Mouse (Mus musculus) kidney, adult 2 months (tissue): Measurements from ENCODE around the gene Ptpn22.

Experiments used
- CTCF ChIP-seq: fragments of 200-500 bp; conservative IDR thresholded peaks from 2 replicates; pipeline ENCODE4 v1.5.1; 2011; ENCODE audit warnings: low read depth, mild to moderate bottlenecking, control low read depth, low read length, moderate library complexity, mixed read lengths; ENCODE audit not compliant: insufficient read depth, insufficient read length
- POLR2A ChIP-seq: fragments of 200-500 bp; IDR thresholded peaks from one replicate; pipeline ENCODE4 v1.6.1; 2011; ENCODE audit warnings: low read depth, low read length, control low read depth

DNA sequence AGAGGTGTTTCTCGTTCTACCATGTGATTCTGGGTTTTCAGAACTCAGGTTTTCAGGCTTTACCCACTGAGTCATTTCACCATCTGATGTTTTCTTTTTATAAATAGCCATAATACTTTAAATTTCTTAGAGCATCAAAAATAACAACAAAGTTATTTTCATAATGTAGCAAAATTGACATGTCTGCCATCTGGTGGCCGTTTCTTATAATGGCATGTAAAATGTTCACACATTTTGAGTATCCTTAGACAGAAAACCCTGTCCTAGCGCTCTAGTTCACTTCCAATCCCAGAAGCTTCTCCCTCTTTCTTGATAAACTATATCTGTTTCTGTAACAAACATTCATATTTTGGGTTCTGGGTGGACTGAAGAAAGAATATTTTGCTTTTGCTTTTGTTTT is 28.0 kb downstream of the Ptpn22 start:
- no peak for TF ChIP-seq POLR2A
- 0 out of 2 replicates have a peak, but pooled peaks have one; percentile 17 for TF ChIP-seq CTCF
